Mouse (Mus musculus) limb, embryonic 15.5 days (tissue): Measurements from ENCODE around the gene Tceal9. TPM values are rescaled to one million over a fixed set of nuclear protein-coding genes. Genes with fewer than 3 reads are reported as not detected.
"Not testable (repeated sequence)": the region's sequence is repeated elsewhere in the genome, so short reads cannot be mapped to it uniquely, and the experiment has no call there.

Experiments
- ATAC-seq: fragments of 200-750 bp; cut with Nextera tagmentation; 2 replicates; pipeline ENCODE4 v1.8.0; 2017; ENCODE audit warnings: low read depth, moderate TSS enrichment; ENCODE audit not compliant: insufficient number of reproducible peaks, low FRiP score, low TSS enrichment
- H3K27ac ChIP-seq: fragments of 300-500 bp; sonication (generic); 2 replicates; pipeline ENCODE4 v1.5.1; 2015; ENCODE audit warnings: moderate library complexity, mild to moderate bottlenecking, inconsistent platforms
- H3K27me3 ChIP-seq: fragments of 300-500 bp; sonication (generic); 2 replicates; pipeline ENCODE4 v1.6.1; 2015; ENCODE audit warnings: inconsistent platforms
- H3K36me3 ChIP-seq: fragments of 300-500 bp; sonication (generic); 2 replicates; pipeline ENCODE4 v1.6.1; 2015; ENCODE audit warnings: inconsistent platforms
- H3K4me1 ChIP-seq: fragments of 300-500 bp; sonication (generic); 2 replicates; pipeline ENCODE4 v1.6.1; 2015; ENCODE audit warnings: inconsistent platforms
- H3K4me2 ChIP-seq: fragments of 300-500 bp; sonication (generic); 2 replicates; pipeline ENCODE4 v1.6.1; 2015; ENCODE audit warnings: mild to moderate bottlenecking, inconsistent platforms
- H3K4me3 ChIP-seq: fragments of 300-500 bp; sonication (generic); 2 replicates; pipeline ENCODE4 v1.5.1; 2015; ENCODE audit warnings: mild to moderate bottlenecking, inconsistent platforms
- H3K9ac ChIP-seq: fragments of 300-500 bp; sonication (generic); 2 replicates; pipeline ENCODE4 v1.6.1; 2015; ENCODE audit warnings: inconsistent platforms
- H3K9me3 ChIP-seq: fragments of 300-500 bp; sonication (generic); 2 replicates; pipeline ENCODE4 v1.6.1; 2016; ENCODE audit warnings: inconsistent platforms
- WGBS: fragments of 180-500 bp; shearing (Covaris S2); methylation state at CpG from one replicate; pipeline ENCODE4 v1.1.7; 2015; 5-methylcytosine and 5-hydroxymethylcytosine counted together
- polyA plus RNA-seq: library from polyadenylated mRNA; unstranded; fragments of >200 nt; fragmentation: Nextera tagmentation; extraction: Ambion mirVana; gene quantifications from 2 replicates; pipeline ENCODE4 v1.2.1, GENCODE M21; 2015

The Tceal9 gene
- polyA plus RNA-seq, 1 experiment from 2014 or later = 573 TPM

DNA sequence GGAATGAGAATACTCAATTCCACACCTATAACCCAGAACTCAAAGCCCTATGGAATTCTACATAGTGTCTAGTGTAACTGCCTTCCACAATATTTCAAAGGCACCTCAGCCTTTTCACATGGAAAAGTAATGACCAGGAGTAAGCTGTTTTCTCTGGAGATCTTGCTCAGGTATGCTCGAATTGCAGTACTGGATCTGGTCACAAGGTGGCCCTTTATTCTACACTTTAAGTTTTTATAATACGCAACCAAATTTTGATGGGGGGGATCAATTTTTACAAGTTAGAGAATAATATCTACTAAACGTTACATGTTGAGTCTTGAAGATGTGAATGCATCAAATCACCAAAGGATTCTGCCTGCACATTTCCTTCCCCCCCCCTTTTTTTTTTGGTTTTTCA lies 6.8 kb upstream of the Tceal9 start:
- no peaks in the 10 kb centered on the region for H3K4me1 ChIP-seq
- no peaks in the 10 kb centered on the region for H3K27me3 ChIP-seq
- H3K4me2 ChIP-seq = no peak overlapping the region
- no peaks in the 10 kb centered on the region for H3K9me3 ChIP-seq
- ATAC-seq = no peak
- no peak overlapping the region for H3K27ac ChIP-seq
- no peak overlapping the region for H3K4me3 ChIP-seq
- WGBS = 39% methylated on average over 3 of the region's 3 CpGs
- no peaks in the 10 kb centered on the region for H3K36me3 ChIP-seq
- H3K9ac ChIP-seq = no peak overlapping the region

DNA sequence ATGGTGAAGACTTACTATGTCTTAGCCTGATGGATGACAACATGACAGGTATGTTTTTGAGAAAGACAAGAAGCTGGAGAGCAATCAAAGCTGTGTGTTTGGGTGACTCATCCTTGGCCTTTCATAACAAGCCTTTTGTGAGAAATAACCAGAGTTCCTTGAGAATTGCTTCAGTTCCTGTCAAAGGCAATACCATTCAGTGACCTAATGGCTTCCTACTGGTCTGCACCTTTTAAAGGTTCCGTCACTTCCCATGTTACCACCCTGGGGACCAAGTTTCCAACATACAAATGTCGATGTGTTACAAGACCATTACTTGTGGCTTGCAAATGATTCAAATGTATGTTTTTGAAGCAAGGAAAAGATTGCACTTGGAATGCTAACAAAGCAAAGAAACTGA lies 1.7 kb upstream of the Tceal9 start:
- Histone ChIP-seq H3K4me2 (no peak overlapping the region), H3K4me1 (peaks cover 3% of the 10 kb centered on the region; the same call in 1 of the 2 replicates), H3K27me3 (no peaks in the 10 kb centered on the region), H3K9me3 (no peaks in the 10 kb centered on the region), H3K27ac (no peak overlapping the region), H3K4me3 (no peak overlapping the region), H3K36me3 (peaks cover 5% of the 10 kb centered on the region; the same call in 1 of the 2 replicates), H3K9ac (no peak overlapping the region)
- WGBS = 80% methylated on average over 2 of the region's 2 CpGs
- ATAC-seq = no peak

DNA sequence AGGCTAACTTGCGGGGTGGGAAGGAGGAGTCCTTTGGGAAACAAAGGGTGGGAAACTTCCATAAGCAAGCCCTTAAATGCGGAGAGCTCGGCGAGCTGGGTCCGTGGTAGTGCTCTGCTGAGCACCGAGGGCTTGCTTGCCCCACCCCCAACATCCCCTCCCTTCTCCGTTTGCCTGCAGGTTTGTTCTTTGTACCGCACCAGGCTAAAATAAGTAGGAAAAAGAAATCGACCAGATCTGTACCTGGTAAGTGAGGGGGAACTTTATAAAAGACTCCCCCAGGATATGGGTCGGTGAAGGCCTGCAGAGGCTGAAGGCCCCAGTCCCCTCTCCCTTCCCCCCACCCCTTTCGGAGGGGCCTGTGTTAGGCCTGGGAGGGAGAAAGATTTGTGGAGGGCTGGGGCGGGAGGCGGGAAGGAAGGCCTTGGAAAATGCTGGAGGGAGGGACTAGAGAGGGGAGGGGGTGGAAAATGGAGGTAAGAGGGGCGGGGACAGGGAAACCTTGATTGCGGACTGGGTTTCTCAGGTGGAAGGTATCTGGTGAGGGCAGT lies 717 bp downstream of the Tceal9 start:
- peak; percentile 67; the same call in 1 of the 2 replicates for ATAC-seq
- H3K9me3 ChIP-seq = no peaks in the 10 kb centered on the region
- peak overlapping the region; percentile 86 for H3K27ac ChIP-seq
- no peaks in the 10 kb centered on the region for H3K27me3 ChIP-seq
- peak overlapping the region; percentile 34 for H3K4me2 ChIP-seq
- 19% methylated on average over 14 of the region's 15 CpGs for WGBS
- peak overlapping the region; percentile 52 for H3K4me3 ChIP-seq
- peak overlapping the region; percentile 57 for H3K9ac ChIP-seq
- H3K4me1 ChIP-seq = peaks cover 3% of the 10 kb centered on the region; the same call in 1 of the 2 replicates
- H3K36me3 ChIP-seq = peaks cover 5% of the 10 kb centered on the region; the same call in 1 of the 2 replicates

DNA sequence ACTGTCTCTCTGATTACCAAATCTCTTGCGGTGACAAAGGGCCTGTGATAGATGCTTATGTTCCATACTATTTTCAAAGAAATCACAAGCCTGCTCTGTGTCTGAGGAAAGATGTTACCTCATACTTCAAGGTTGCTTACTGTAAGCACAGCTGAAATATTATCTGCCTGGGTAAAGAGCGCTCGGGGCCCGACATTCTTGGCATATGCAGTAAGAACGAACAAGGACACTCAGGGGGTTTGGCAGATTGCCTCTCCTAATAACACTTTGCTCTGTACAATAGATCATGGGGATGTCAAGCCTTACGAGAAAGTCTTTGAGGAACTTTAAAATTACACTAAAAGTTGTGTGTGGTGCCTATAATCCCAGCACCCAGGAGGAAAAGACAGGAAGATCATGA lies 3.9 kb downstream of the Tceal9 start:
- Histone ChIP-seq H3K27ac (no peak overlapping the region), H3K4me1 (peaks cover 3% of the 10 kb centered on the region; the same call in 1 of the 2 replicates), H3K36me3 (peaks cover 5% of the 10 kb centered on the region; the same call in 1 of the 2 replicates), H3K4me2 (no peak overlapping the region), H3K4me3 (no peak overlapping the region), H3K27me3 (no peaks in the 10 kb centered on the region), H3K9ac (no peak overlapping the region), H3K9me3 (no peaks in the 10 kb centered on the region)
- 64% methylated on average over 6 of the region's 6 CpGs for WGBS
- no peak for ATAC-seq

DNA sequence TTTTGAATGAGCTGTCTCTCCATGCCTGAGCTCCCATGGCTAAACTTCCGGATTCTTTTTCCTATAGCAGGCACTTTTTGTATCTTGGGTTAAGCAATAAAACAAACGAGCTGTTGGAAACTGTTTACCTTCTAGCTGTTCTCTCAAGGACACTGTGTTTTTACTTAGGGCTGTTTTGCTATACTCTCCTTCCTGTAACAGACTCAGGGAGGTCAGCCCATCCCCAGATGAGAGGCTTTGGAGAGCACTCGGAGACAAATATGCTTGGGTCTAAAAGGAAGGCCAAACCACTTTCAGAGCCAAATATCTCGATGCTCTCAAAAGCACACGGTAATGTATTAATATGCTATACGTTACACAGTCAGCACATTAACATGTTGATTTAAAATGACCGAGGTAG lies 4.8 kb downstream of the Tceal9 start:
- WGBS = 68% methylated on average over 7 of the region's 7 CpGs
- no peak overlapping the region for H3K27ac ChIP-seq
- no peaks in the 10 kb centered on the region for H3K9me3 ChIP-seq
- no peak overlapping the region for H3K9ac ChIP-seq
- peaks cover 3% of the 10 kb centered on the region; the same call in 1 of the 2 replicates for H3K4me1 ChIP-seq
- ATAC-seq = no peak
- H3K27me3 ChIP-seq = no peaks in the 10 kb centered on the region
- no peak overlapping the region for H3K4me3 ChIP-seq
- peaks cover 5% of the 10 kb centered on the region; the same call in 1 of the 2 replicates for H3K36me3 ChIP-seq
- no peak overlapping the region for H3K4me2 ChIP-seq

DNA sequence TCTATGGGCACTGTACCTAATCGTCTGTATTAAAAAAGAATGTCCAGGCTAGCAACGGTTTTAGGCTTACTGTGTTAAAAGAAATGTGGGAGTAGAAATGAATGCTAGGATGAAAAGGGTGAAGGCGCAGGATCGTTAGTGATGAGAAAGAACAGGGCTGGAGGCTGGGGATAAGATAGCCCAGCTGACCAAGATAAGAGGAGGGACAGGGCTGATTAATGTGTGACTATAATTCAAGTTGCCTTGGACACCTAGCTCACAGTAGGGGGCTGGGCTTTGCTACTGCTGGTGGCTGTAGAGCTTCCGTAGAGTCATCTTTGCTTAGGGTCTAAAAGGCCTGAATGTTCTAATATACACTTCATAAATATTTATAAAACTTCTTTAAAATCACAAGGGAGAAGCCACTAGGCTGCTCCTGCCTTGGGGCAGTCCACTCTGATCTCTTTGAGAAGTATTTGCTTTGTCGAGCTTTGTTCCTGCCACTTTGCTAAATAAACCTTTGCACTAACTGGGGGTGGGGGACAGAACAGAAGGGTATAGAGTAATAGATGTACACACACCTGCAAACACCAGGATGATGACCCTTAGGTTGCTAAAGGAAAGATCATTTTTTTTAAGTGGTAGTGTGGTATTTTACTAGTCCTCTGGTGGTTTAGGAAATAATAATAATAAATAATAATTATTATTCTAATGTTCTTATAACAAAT lies 7.3 kb downstream of the Tceal9 start:
- WGBS = 50% methylated on average over 6 of the region's 6 CpGs
- no peak for ATAC-seq
- no peaks in the 10 kb centered on the region for H3K27me3 ChIP-seq

DNA sequence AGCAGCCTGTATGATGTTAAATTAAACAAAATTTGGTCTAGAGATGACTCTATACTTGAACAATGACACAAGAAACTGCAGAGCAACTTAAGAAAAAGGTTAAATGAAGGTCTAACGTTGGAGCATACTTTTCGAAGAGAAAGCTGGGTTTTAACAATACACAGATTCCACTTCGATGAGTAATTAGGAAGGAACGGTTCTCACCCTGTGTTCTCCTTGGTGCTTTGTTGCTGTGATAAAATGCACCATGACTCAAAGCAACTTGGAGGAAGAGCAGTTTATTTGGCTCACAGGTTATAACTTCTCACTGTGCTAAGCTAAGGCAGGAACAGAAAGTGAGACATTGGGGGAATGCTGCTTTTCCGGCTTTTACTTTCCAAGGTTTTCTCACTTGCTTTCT lies 22.8 kb downstream of the Tceal9 start:
- no peak for ATAC-seq
- WGBS = 63% methylated on average over 5 of the region's 5 CpGs

More for the DNA sequence above, 7.3 kb downstream of the Tceal9 start:
- Histone ChIP-seq H3K4me1 (no peaks in the 10 kb centered on the region), H3K9ac (no peak overlapping the region), H3K4me2 (no peak overlapping the region), H3K27ac (no peak overlapping the region), H3K36me3 (peaks cover 5% of the 10 kb centered on the region; the same call in 1 of the 2 replicates), H3K4me3 (no peak overlapping the region), H3K9me3 (no peaks in the 10 kb centered on the region)

DNA sequence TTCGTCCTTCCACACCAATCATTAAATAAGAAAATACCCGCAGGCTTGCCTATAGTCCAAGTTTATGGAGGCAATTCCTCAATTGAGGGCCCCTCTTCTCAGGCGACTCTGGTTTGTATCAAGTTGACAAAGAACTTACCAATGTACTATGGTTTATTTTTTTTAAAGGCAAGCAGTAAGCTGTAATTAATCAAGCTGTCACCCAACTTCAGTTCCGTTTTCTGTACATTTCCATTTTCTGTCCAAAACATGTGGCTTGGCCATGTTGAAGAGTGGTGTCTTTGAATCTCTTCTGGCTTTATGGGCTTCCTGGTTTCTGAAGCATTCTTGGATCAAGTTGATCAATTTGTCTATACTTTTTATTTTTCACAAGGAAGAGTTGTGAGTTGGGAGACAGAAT lies 23.3 kb downstream of the Tceal9 start:
- H3K9ac ChIP-seq = no peak overlapping the region
- H3K27ac ChIP-seq = no peak overlapping the region
- no peaks in the 10 kb centered on the region for H3K4me1 ChIP-seq
- no peaks in the 10 kb centered on the region for H3K9me3 ChIP-seq
- H3K36me3 ChIP-seq = no peaks in the 10 kb centered on the region
- no peak for ATAC-seq
- WGBS = 48% methylated on average over 4 of the region's 4 CpGs
- no peaks in the 10 kb centered on the region; the same call in 1 of the 2 replicates for H3K27me3 ChIP-seq
- H3K4me3 ChIP-seq = no peak overlapping the region
- no peak overlapping the region for H3K4me2 ChIP-seq

More for the DNA sequence above, 22.8 kb downstream of the Tceal9 start:
- Histone ChIP-seq H3K4me3 (no peak overlapping the region), H3K4me2 (no peak overlapping the region), H3K36me3 (no peaks in the 10 kb centered on the region), H3K9ac (no peak overlapping the region), H3K9me3 (no peaks in the 10 kb centered on the region), H3K4me1 (no peaks in the 10 kb centered on the region), H3K27me3 (no peaks in the 10 kb centered on the region; the same call in 1 of the 2 replicates), H3K27ac (no peak overlapping the region)

DNA sequence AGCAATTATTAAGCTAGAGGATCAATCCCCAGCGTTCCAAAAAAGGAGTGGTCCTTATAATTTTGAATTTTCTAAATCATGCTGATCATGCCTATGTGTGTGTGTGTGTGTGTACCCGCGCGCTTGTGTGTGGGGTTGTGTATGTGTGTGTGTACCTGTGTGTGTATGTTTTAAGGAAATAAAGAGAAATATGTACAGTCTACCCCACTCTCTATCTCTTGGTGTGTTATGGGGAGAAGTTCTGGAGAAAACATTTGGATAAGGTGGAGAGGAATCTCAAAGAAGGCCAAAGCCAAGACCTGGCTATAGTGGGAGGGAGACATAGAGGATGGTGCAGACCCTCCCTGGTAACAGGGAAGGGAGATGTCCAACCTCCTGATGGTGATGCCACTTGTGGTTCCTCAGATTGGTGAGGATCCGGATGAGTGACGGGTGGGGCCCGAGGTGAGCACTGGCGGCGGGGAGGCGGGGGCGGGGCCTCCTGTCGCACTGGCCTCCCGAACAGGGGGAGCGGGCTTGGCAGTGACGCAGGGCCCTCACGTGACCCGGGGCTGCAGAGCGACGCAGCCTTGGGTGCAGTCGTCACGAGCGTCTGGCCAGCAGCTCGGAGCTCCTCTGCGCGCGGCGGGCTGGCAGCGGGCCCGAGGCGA lies 25.0 kb downstream of the Tceal9 start, which contains the start of gene Bex3:
TSS of gene Bex3 (plus strand) at position 511 of the 650 bp plus-strand sequence.
- peak within 1 kb of the TSS; percentile 45 for H3K4me3 ChIP-seq
- H3K4me2 ChIP-seq = peak within 1 kb of the TSS; percentile 31; the same call in 1 of the 2 replicates
- 37% methylated on average over 10 of the region's 30 CpGs for WGBS
- H3K9ac ChIP-seq = 0 out of 2 replicates have a peak within 1 kb of the TSS, but pooled peaks have one; percentile 23
- not testable (repeated sequence) for H3K9me3 ChIP-seq, H3K4me1 ChIP-seq, H3K36me3 ChIP-seq, H3K27me3 ChIP-seq
- peak; percentile 85 for ATAC-seq
- H3K27ac ChIP-seq = peak within 1 kb of the TSS; percentile 57; the same call in 1 of the 2 replicates

DNA sequence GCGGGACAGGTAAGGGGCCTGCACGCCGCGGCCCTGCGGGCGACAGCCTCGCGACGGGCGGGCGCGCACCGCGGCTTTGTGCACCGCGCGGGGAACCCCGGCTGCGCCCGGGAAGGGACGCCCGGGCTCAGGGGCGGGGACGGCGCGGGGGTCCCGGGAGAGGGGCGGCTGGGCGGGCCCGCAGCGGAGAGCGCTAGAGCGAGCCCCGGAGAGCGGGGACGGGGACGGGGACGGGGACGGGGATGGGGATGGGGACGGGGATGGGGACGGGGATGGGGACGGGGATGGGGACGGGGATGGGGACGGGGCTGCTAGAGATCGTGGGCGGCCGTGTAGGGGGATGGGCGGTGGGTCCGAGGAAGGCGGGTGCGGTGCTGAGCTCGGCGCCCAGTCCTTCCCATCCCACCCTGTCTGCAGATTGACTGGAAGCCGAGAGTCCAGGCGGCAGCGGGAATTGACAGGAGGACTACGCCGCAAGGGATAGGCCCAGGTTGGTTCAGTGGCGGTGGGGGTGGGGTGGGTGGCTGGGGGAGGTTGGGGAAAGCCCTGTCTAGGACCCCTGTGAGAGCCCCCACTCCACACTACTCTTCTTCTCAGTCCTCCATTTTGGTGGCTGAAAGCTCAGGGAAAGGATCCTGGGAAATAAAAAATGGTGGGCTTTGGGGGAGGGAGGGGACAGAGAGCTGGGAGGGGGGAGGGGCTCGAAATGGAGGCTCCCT lies 25.7 kb downstream of the Tceal9 start:
- Histone ChIP-seq H3K9ac (0 out of 2 replicates have a peak overlapping the region, but pooled peaks have one; percentile 23), H3K27ac (peak overlapping the region; percentile 57; the same call in 1 of the 2 replicates), H3K4me3 (peak overlapping the region; percentile 45), H3K4me2 (peak overlapping the region; percentile 31; the same call in 1 of the 2 replicates)
- peak; percentile 48 for ATAC-seq
- not testable (repeated sequence) for H3K9me3 ChIP-seq, H3K36me3 ChIP-seq, H3K27me3 ChIP-seq, H3K4me1 ChIP-seq
- 4% methylated on average over 7 of the region's 60 CpGs for WGBS

DNA sequence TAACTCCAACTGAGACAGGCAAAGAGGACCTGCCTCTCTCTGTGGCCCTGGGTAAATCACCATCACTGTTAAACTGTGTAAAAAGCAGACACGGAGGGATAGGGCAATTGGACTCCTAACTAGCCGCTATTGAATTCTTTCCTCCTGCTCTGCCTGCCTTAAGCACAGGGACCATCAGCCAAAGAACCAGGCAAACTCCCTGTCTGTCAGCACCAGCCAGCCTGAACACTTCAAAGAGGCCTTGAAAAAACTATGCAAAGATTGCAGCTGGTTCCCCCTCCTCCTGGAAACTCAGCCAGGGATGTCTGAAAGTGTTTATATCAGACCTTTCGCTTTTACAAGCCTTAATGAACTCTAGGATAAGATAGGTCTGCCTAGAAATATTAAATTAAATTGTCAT lies 29.7 kb downstream of the Tceal9 start:
- Histone ChIP-seq H3K27me3 (peaks cover 5% of the 10 kb centered on the region; the same call in 1 of the 2 replicates), H3K4me2 (no peak overlapping the region), H3K27ac (no peak overlapping the region), H3K9me3 (no peaks in the 10 kb centered on the region), H3K4me1 (no peaks in the 10 kb centered on the region), H3K36me3 (no peaks in the 10 kb centered on the region), H3K4me3 (no peak overlapping the region), H3K9ac (no peak overlapping the region)
- no peak for ATAC-seq
- 23% methylated on average over 3 of the region's 3 CpGs for WGBS
